Mouse (Mus musculus) CH12.LX (cell line): ENCODE measurements around the gene Tfpi2. TPM values are rescaled to one million over a fixed set of nuclear protein-coding genes. Genes with fewer than 3 reads are reported as not detected.

Experiments
- DNase-seq: peaks from one replicate; pipeline ENCODE4 v3.0.0-alpha.2; 2013; ENCODE audit errors: extremely low read depth
- H3K27ac ChIP-seq: 2 replicates; pipeline ENCODE4 v1.5.1; 2012; ENCODE audit warnings: low read depth, mild to moderate bottlenecking, control low read depth, moderate library complexity; ENCODE audit not compliant: insufficient read depth
- H3K27me3 ChIP-seq: replicated peaks from 2 replicates; pipeline ENCODE3; 2012; ENCODE audit warnings: inconsistent platforms
- H3K36me3 ChIP-seq, 2 experiments: replicated peaks in 1 of 2; 2 replicates each; pipeline versions ENCODE3 to v1.6.1; 2012; ENCODE audit warnings: inconsistent platforms in 1 of 2, low read length in 1 of 2, mild to moderate bottlenecking in 1 of 2, mixed read lengths in 1 of 2, moderate library complexity in 1 of 2; ENCODE audit not compliant: control insufficient read depth in 1 of 2, insufficient read depth in 1 of 2
- H3K4me1 ChIP-seq, 2 experiments: 2 replicates each; pipeline ENCODE4 v1.6.1; 2012; ENCODE audit warnings: inconsistent platforms in 1 of 2, moderate library complexity in 1 of 2; ENCODE audit not compliant: insufficient read depth in 2 of 2, control insufficient read depth in 1 of 2
- H3K4me2 ChIP-seq: 2 replicates; pipeline ENCODE4 v1.6.1; 2012; ENCODE audit warnings: low read depth, mild to moderate bottlenecking, control low read depth; ENCODE audit not compliant: poor library complexity, insufficient read depth, severe bottlenecking
- H3K4me3 ChIP-seq, 3 experiments: fragments of 150-350 bp in 1 of 3; sonication (generic) in 1 of 3; replicated peaks in 1 of 3; 2 replicates each; pipeline versions ENCODE3 to v1.5.1; 2011 to 2012; ENCODE audit warnings: low read depth in 2 of 3, low read length in 2 of 3, mild to moderate bottlenecking in 2 of 3, moderate library complexity in 2 of 3, control low read depth in 1 of 3, improper control_type of control experiment in 1 of 3, inconsistent platforms in 1 of 3, mixed read lengths in 1 of 3; ENCODE audit not compliant: poor library complexity in 1 of 3
- H3K79me2 ChIP-seq: replicated peaks from 2 replicates; pipeline ENCODE4 v1.6.1; 2012; ENCODE audit warnings: mild to moderate bottlenecking, moderate library complexity; ENCODE audit not compliant: control insufficient read depth, poor library complexity, insufficient read depth, severe bottlenecking; ENCODE audit errors: extremely low read depth
- H3K9ac ChIP-seq: 2 replicates; pipeline ENCODE4 v1.6.1; 2012; ENCODE audit warnings: low read depth, mild to moderate bottlenecking, control low read depth, moderate library complexity; ENCODE audit not compliant: insufficient read depth
- H3K9me3 ChIP-seq: replicated peaks from 2 replicates; pipeline ENCODE3; 2012; ENCODE audit warnings: low read length, inconsistent platforms, mixed read lengths
- BHLHE40 ChIP-seq: IDR thresholded peaks from 2 replicates; pipeline ENCODE4 v1.6.1; 2011; ENCODE audit warnings: mild to moderate bottlenecking, low read depth, low read length, improper control_type of control experiment
- CHD2 ChIP-seq: IDR thresholded peaks from 2 replicates; pipeline ENCODE4 v1.6.1; 2011; ENCODE audit warnings: low read length, improper control_type of control experiment
- EP300 ChIP-seq: IDR thresholded peaks from 2 replicates; pipeline ENCODE4 v1.6.1; 2011; ENCODE audit warnings: low read length, improper control_type of control experiment
- ETS1 ChIP-seq: conservative IDR thresholded peaks from 2 replicates; pipeline ENCODE4 v1.6.1; 2012; ENCODE audit warnings: low read depth, mild to moderate bottlenecking, inconsistent platforms, low read length, improper control_type of control experiment, moderate library complexity
- HCFC1 ChIP-seq: IDR thresholded peaks from 2 replicates; pipeline ENCODE4 v1.6.1; 2012; ENCODE audit warnings: low read depth, mild to moderate bottlenecking, inconsistent platforms, low read length, improper control_type of control experiment
- IRF4 ChIP-seq: IDR thresholded peaks from 2 replicates; pipeline ENCODE4 v1.6.1; 2014; ENCODE audit warnings: low read depth, mild to moderate bottlenecking, inconsistent platforms, low read length, improper control_type of control experiment
- JUN ChIP-seq: IDR thresholded peaks from 2 replicates; pipeline ENCODE4 v1.6.1; 2011; ENCODE audit warnings: low read depth, mild to moderate bottlenecking, low read length, improper control_type of control experiment, moderate library complexity; ENCODE audit not compliant: insufficient read depth
- MAFK ChIP-seq: IDR thresholded peaks from 2 replicates; pipeline ENCODE4 v1.6.1; 2011; ENCODE audit warnings: low read length, improper control_type of control experiment; ENCODE audit not compliant: insufficient replicate concordance
- MAX ChIP-seq: IDR thresholded peaks from 2 replicates; pipeline ENCODE4 v1.6.1; 2011; ENCODE audit warnings: low read length, improper control_type of control experiment
- MXI1 ChIP-seq: IDR thresholded peaks from 2 replicates; pipeline ENCODE4 v1.6.1; 2011; ENCODE audit warnings: mild to moderate bottlenecking, low read depth, low read length, improper control_type of control experiment
- NELFE ChIP-seq: IDR thresholded peaks from 2 replicates; pipeline ENCODE4 v1.6.1; 2011; ENCODE audit warnings: low read depth, low read length, improper control_type of control experiment
- NRF1 ChIP-seq: IDR thresholded peaks from 2 replicates; pipeline ENCODE4 v1.6.1; 2014; ENCODE audit warnings: low read depth, mild to moderate bottlenecking, inconsistent platforms, low read length, improper control_type of control experiment, moderate library complexity
- RAD21 ChIP-seq: IDR thresholded peaks from 2 replicates; pipeline ENCODE4 v1.6.1; 2011; ENCODE audit warnings: low read depth, mild to moderate bottlenecking, low read length, improper control_type of control experiment, moderate library complexity
- SMC3 ChIP-seq: IDR thresholded peaks from 2 replicates; pipeline ENCODE4 v1.6.1; 2011; ENCODE audit warnings: low read depth, low read length, improper control_type of control experiment
- TBP ChIP-seq: conservative IDR thresholded peaks from 2 replicates; pipeline ENCODE4 v1.6.1; 2011; ENCODE audit warnings: low read depth, low read length, improper control_type of control experiment
- UBTF ChIP-seq: IDR thresholded peaks from 2 replicates; pipeline ENCODE4 v1.6.1; 2012; ENCODE audit warnings: low read depth, mild to moderate bottlenecking, inconsistent platforms, low read length, improper control_type of control experiment, moderate library complexity
- ZKSCAN1 ChIP-seq: IDR thresholded peaks from 2 replicates; pipeline ENCODE4 v1.6.1; 2012; ENCODE audit warnings: low read depth, inconsistent platforms, low read length, improper control_type of control experiment, borderline replicate concordance
- ZNF384 ChIP-seq: IDR thresholded peaks from 2 replicates; pipeline ENCODE4 v1.6.1; 2012; ENCODE audit warnings: low read depth, low read length, improper control_type of control experiment, inconsistent platforms
- dilution Hi-C: fragments of 300-500 bp; cut with MboI; formaldehyde crosslinking; loops from 2 replicates; pipeline ENCODE4 v1.14.3; 2020; ENCODE audit warnings: low sequenced_read_pairs; ENCODE audit not compliant: extremely low pct_unique_long_range_greater_than_20kb, extremely low pct_ligation_motif_present
- in situ Hi-C: fragments of 300-500 bp; cut with MboI; formaldehyde crosslinking; loops from 3 replicates; pipeline ENCODE4 v1.14.3; 2019; ENCODE audit warnings: low sequenced_read_pairs, low pct_ligation_motif_present, low pct_unique_long_range_greater_than_20kb, mixed read lengths
- polyA plus RNA-seq: library from polyadenylated mRNA; unstranded; fragments of >175 nt; gene quantifications from 2 replicates; pipeline ENCODE4 v1.2.1, GENCODE M21; 2012; ENCODE audit warnings: low read depth; ENCODE audit not compliant: insufficient read length
- total RNA-seq, 2 experiments: library from RNA; depleted of rRNA; stranded (reverse); fragments of 300-350 nt in 1 of 2; fragments of >200 nt in 1 of 2; gene quantifications; 2 replicates each; pipeline ENCODE4 v1.2.3; 2012 to 2014

Gene Tfpi2
- total and polyA plus RNA-seq, 3 experiments = not detected

DNA sequence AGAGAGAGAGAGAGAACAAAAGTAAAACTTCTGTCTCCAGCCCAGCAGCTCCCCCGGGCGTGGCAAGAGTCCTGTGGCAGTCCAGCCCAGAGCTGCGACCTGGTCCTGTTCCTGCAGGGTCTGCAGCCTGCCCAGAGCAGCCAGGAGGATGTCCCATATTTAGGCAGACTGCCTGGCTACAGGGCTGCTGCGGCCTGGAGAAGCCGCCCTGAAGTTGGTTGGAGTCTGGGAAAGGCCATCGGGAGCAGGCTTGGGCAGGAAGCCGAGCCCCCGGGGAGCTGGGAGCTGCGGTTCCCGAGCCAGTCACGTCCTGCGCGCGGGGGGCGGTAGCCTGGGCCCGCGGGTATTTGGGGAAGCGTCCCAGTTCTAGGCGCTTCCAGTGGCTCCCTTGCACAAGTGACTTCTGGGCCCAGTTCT lies 15.2 kb upstream of the Tfpi2 start, which contains the start of gene Gng11:
TSS of gene Gng11 (plus strand) at position 15 of the 417 bp plus-strand sequence.
- H3K9ac ChIP-seq = no peak within 1 kb of the TSS
- peaks cover 4 to 14% of the 10 kb centered on the region in 2 experiments; a peak in 3 of 4 replicates for H3K4me1 ChIP-seq
- TF ChIP-seq MAX = no peak
- H3K36me3 ChIP-seq = no peaks in the 10 kb centered on the region
- H3K27ac ChIP-seq = no peak within 1 kb of the TSS
- no peaks in the 10 kb centered on the region for H3K79me2 ChIP-seq
- dilution Hi-C loops (no loop called here), in situ Hi-C loops (no loop called here)
- no peak for DNase-seq
- peak within 1 kb of the TSS; percentile 74 for H3K4me2 ChIP-seq
- no peaks in the 10 kb centered on the region for H3K27me3 ChIP-seq
- H3K9me3 ChIP-seq = no peaks in the 10 kb centered on the region
- H3K4me3 ChIP-seq = no peak within 1 kb of the TSS

DNA sequence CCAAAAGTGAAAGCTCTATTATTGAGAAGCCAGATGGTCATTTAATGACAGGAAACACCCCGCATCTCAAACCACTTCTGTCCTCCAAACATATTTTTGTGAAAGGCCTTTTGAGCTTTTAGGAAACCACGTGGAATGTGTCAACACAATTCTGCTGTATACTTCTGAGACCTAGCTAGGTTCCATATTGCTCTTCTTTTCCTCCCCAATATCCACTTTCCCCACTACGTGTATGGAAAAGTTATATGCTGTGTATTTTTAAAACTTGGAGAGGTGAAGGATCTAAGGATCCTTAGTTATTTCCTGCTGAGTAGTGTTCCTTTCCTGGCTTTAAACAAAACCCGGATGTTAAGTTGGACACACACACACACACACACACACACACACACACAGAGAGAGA lies 14.7 kb upstream of the Tfpi2 start:
- TF ChIP-seq MAFK (no peak), IRF4 (no peak), ZNF384 (no peak), NRF1 (no peak), JUN (no peak), NELFE (no peak), SMC3 (no peak), UBTF (no peak), EP300 (no peak), RAD21 (no peak), TBP (no peak), CHD2 (no peak), BHLHE40 (no peak), ZKSCAN1 (no peak), MAX (no peak), MXI1 (no peak), HCFC1 (no peak), ETS1 (no peak)
- Histone ChIP-seq H3K4me2 (peak overlapping the region; percentile 74), H3K36me3 (no peaks in the 10 kb centered on the region), H3K9ac (no peak overlapping the region), H3K4me1 (peaks cover 4 to 14% of the 10 kb centered on the region in 2 experiments; a peak in 3 of 4 replicates), H3K27ac (no peak overlapping the region), H3K4me3 (no peak overlapping the region), H3K9me3 (no peaks in the 10 kb centered on the region), H3K27me3 (no peaks in the 10 kb centered on the region), H3K79me2 (no peaks in the 10 kb centered on the region)
- in situ Hi-C loops = no loop called here
- dilution Hi-C loops = no loop called here
- DNase-seq = no peak
